Mouse (Mus musculus) adrenal gland, postnatal 14 days (tissue): Measurements from ENCODE around the gene Plgrkt. TPM values are rescaled to one million over a fixed set of nuclear protein-coding genes. Genes with fewer than 3 reads are reported as not detected.
"Not testable (repeated sequence)": the region's sequence is repeated elsewhere in the genome, so short reads cannot be mapped to it uniquely, and the experiment has no call there.

ENCODE experiments used
- DNase-seq: peaks from one replicate; pipeline ENCODE4 v3.0.0; 2021; ENCODE audit warnings: mixed read lengths
- long read RNA-seq, 2 experiments: library from polyadenylated mRNA; stranded (forward); transcript quantifications; one replicate each; pipeline ENCODE4 v2.0.0; 2021
- total RNA-seq: library from RNA; stranded (reverse); gene quantifications from 2 replicates; pipeline ENCODE4 v1.2.3, GENCODE M21; 2021

Gene Plgrkt
- 56.4 and 63.4 TPM in 2 replicates for total RNA-seq
- long read RNA-seq, experiment 1, transcript Plgrkt-208 (6 exons, 1,020 nt): major isoform, 21 of 41 reads
- long read RNA-seq, experiment 1, partial matches to known transcripts: 5 of 41 reads
- long read RNA-seq, experiment 1, other reads (novel, unspliced or antisense): 15 of 41 reads
- long read RNA-seq, experiment 2, transcript Plgrkt-208 (6 exons, 1,020 nt): major isoform, 20 of 31 reads
- long read RNA-seq, experiment 2, partial matches to known transcripts: 1 of 31 reads
- long read RNA-seq, experiment 2, other reads (novel, unspliced or antisense): 9 of 31 reads

GRCm38 (mm10) chr19:29366969-29367622, at the start of gene Plgrkt, which contains the start of gene Cd274:
Gene Plgrkt (minus strand): TSS chr19:29367390.
Gene Cd274 (plus strand): TSS chr19:29367455.
- DNase-seq: peak; percentile 92

- no peak for DNase-seq
Observed at GRCm38 (mm10) chr19:29416393-29416902, 49.3 kb upstream of the Plgrkt start.

- not testable (repeated sequence) for DNase-seq
Observed at GRCm38 (mm10) chr19:29414917-29415316, 47.7 kb upstream of the Plgrkt start.

- DNase-seq: no peak
Observed at GRCm38 (mm10) chr19:29414513-29414912, 47.3 kb upstream of the Plgrkt start.

GRCm38 (mm10) chr19:29412476-29413420, 45.6 kb upstream of the Plgrkt start:
- no peak for DNase-seq

GRCm38 (mm10) chr19:29410619-29411018, 43.4 kb upstream of the Plgrkt start, which contains the start of gene Pdcd1lg2:
Gene Pdcd1lg2 (plus strand): TSS chr19:29410919.
- DNase-seq: no peak

- DNase-seq: no peak
Observed at GRCm38 (mm10) chr19:29406042-29407017, 39.1 kb upstream of the Plgrkt start.

GRCm38 (mm10) chr19:29405388-29405787, 38.2 kb upstream of the Plgrkt start:
- DNase-seq: no peak

GRCm38 (mm10) chr19:29403251-29403650, 36.1 kb upstream of the Plgrkt start:
- no peak for DNase-seq

GRCm38 (mm10) chr19:29402621-29403020, 35.4 kb upstream of the Plgrkt start:
- DNase-seq: no peak

GRCm38 (mm10) chr19:29400466-29400865, 33.3 kb upstream of the Plgrkt start:
- no peak for DNase-seq

GRCm38 (mm10) chr19:29399786-29400185, 32.6 kb upstream of the Plgrkt start:
- no peak for DNase-seq

- no peak for DNase-seq
Observed at GRCm38 (mm10) chr19:29396353-29396752, 29.2 kb upstream of the Plgrkt start.

GRCm38 (mm10) chr19:29394721-29395120, 27.5 kb upstream of the Plgrkt start:
- DNase-seq: peak; percentile 36

- DNase-seq: no peak
Observed at GRCm38 (mm10) chr19:29393333-29393732, 26.1 kb upstream of the Plgrkt start.

GRCm38 (mm10) chr19:29391279-29391678, 24.1 kb upstream of the Plgrkt start:
- DNase-seq: no peak

GRCm38 (mm10) chr19:29390483-29390882, 23.3 kb upstream of the Plgrkt start:
- DNase-seq: peak; percentile 61

- DNase-seq: no peak
Observed at GRCm38 (mm10) chr19:29388818-29389217, 21.6 kb upstream of the Plgrkt start.

- no peak for DNase-seq
Observed at GRCm38 (mm10) chr19:29385822-29386221, 18.6 kb upstream of the Plgrkt start.

GRCm38 (mm10) chr19:29384994-29385393, 17.8 kb upstream of the Plgrkt start:
- no peak for DNase-seq

GRCm38 (mm10) chr19:29384412-29384811, 17.2 kb upstream of the Plgrkt start:
- no peak for DNase-seq
